ENCODE assay signal across 10 mouse cellular contexts in genomic region chr10:18527766-18528165, GRCm38 (mm10). TPM values are rescaled to one million over a fixed set of nuclear protein-coding genes. Genes with fewer than 3 reads are reported as not detected.
DNase-seq lines count a peak whose midpoint lies in the region; ATAC-seq and TF ChIP-seq lines count a peak whose summit lies in the region.
"Had no signal": no experiment of that assay in that cellular context is flagged by ENCODE, and none has a peak within 500 bp of the region (broad histone marks: within the 10 kb centered on the region; RNA-seq: fewer than 3 reads in every experiment).

No protein-coding gene starts in this region.

- H3K4me3 ChIP-seq in forebrain, embryonic 14.5 days (ENCODE audit: low read depth, low read length) = no peak overlapping the region
- no peak overlapping the region for H3K4me3 ChIP-seq in forebrain, embryonic 11.5 days (ENCODE audit: low read depth, low read length)
- no peak overlapping the region for H3K4me3 ChIP-seq in lung, embryonic 16.5 days (ENCODE audit: low read length)
- no peak overlapping the region for H3K4me3 ChIP-seq in lung, adult 2 months (replicated peaks; ENCODE audit: extremely low read depth, low read depth, low read length)
- H3K4me3 ChIP-seq: embryonic facial prominence, embryonic 12.5 days; neural tube, embryonic 12.5 days had no signal

- no peak overlapping the region for H3K4me2 ChIP-seq in forebrain, embryonic 14.5 days (ENCODE audit: low read length)
- H3K4me2 ChIP-seq in forebrain, embryonic 11.5 days (ENCODE audit: low read depth, low read length, severe bottlenecking) = no peak overlapping the region
- no peak overlapping the region for H3K4me2 ChIP-seq in lung, embryonic 16.5 days (ENCODE audit: low read depth, low read length)
- H3K4me2 ChIP-seq: embryonic facial prominence, embryonic 12.5 days; neural tube, embryonic 12.5 days had no signal

- peaks cover 32% of the 10 kb centered on the region for H3K36me3 ChIP-seq in forebrain, embryonic 14.5 days (ENCODE audit: control insufficient read depth, insufficient read depth, low read length)
- H3K36me3 ChIP-seq in forebrain, embryonic 11.5 days (ENCODE audit: control insufficient read depth, insufficient read depth, low read length) = peaks cover 7% of the 10 kb centered on the region
- peaks cover 7% of the 10 kb centered on the region for H3K36me3 ChIP-seq in lung, embryonic 16.5 days (ENCODE audit: control insufficient read depth, insufficient read depth, low read length)

- peaks cover 17% of the 10 kb centered on the region; the same call in 1 of the 2 replicates for H3K4me1 ChIP-seq in forebrain, embryonic 14.5 days (ENCODE audit: control insufficient read depth, insufficient read depth, low read length)
- no peaks in the 10 kb centered on the region for H3K4me1 ChIP-seq in forebrain, embryonic 11.5 days (replicated peaks; ENCODE audit: control insufficient read depth, insufficient read depth, low read length)
- peaks cover 8% of the 10 kb centered on the region for H3K4me1 ChIP-seq in lung, embryonic 16.5 days (replicated peaks; ENCODE audit: control insufficient read depth, insufficient read depth, low read length)
- H3K4me1 ChIP-seq in lung, adult 2 months (ENCODE audit: control insufficient read depth, insufficient read depth, low read length) = no peaks in the 10 kb centered on the region
- H3K4me1 ChIP-seq: neural tube, embryonic 12.5 days had no signal

- WGBS in forebrain, embryonic 14.5 days = 37% methylated on average over 7 of the region's 7 CpGs
- WGBS in forebrain, embryonic 11.5 days = 73% methylated on average over 7 of the region's 7 CpGs
- 57% methylated on average over 7 of the region's 7 CpGs for WGBS in lung, embryonic 16.5 days
- WGBS in lung, adult 2 months = 42% methylated on average over 7 of the region's 7 CpGs

- no peaks in the 10 kb centered on the region for H3K27me3 ChIP-seq in forebrain, embryonic 14.5 days (replicated peaks; ENCODE audit: control insufficient read depth, insufficient read depth, low read length)
- no peaks in the 10 kb centered on the region for H3K27me3 ChIP-seq in forebrain, embryonic 11.5 days (ENCODE audit: control insufficient read depth, insufficient read depth, low read length)
- H3K27me3 ChIP-seq in lung, embryonic 16.5 days (ENCODE audit: control insufficient read depth, insufficient read depth, low read depth, low read length) = no peaks in the 10 kb centered on the region
- H3K27me3 ChIP-seq: embryonic facial prominence, embryonic 12.5 days; neural tube, embryonic 12.5 days had no signal

- DNase-seq in forebrain, embryonic 14.5 days (ENCODE audit: low spot score) = peak; percentile 69
- DNase-seq in forebrain, embryonic 11.5 days (ENCODE audit: low spot score) = no peak
- DNase-seq in lung, adult 2 months = no peak
- peak; percentile 61 to 71 for DNase-seq in kidney, postnatal 25 days
- no peak for DNase-seq in right cerebral cortex, adult 2 months (ENCODE audit: low spot score in 2 of 2)
- no peak for DNase-seq in left cerebral cortex, adult 11 months (ENCODE audit: low spot score)
- DNase-seq in frontal cortex, postnatal 10 days (ENCODE audit: low spot score in 2 of 2) = no peak

- no peak overlapping the region for H3K9ac ChIP-seq in forebrain, embryonic 14.5 days (ENCODE audit: low read length)
- H3K9ac ChIP-seq in forebrain, embryonic 11.5 days (ENCODE audit: low read length) = no peak overlapping the region
- H3K9ac ChIP-seq in lung, embryonic 16.5 days (ENCODE audit: low read length) = no peak overlapping the region
- H3K9ac ChIP-seq: embryonic facial prominence, embryonic 12.5 days; neural tube, embryonic 12.5 days had no signal

- no peak for TF ChIP-seq CTCF in lung, adult 2 months (IDR thresholded peaks at IDR 0.05; ENCODE audit: insufficient read depth, low read length)

- TF ChIP-seq POLR2A in lung, adult 2 months (IDR thresholded peaks at IDR 0.05; ENCODE audit: borderline replicate concordance, extremely low read depth, low read depth, low read length) = no peak

- H3K9me3 ChIP-seq in forebrain, embryonic 14.5 days (replicated peaks; ENCODE audit: control insufficient read depth, low read length) = no peaks in the 10 kb centered on the region
- H3K9me3 ChIP-seq in forebrain, embryonic 11.5 days (ENCODE audit: control insufficient read depth, low read length) = no peaks in the 10 kb centered on the region
- H3K9me3 ChIP-seq in lung, embryonic 16.5 days (ENCODE audit: control insufficient read depth, low read length) = no peaks in the 10 kb centered on the region
- H3K9me3 ChIP-seq: embryonic facial prominence, embryonic 12.5 days; neural tube, embryonic 12.5 days had no signal

- no peak overlapping the region for H3K27ac ChIP-seq in forebrain, embryonic 14.5 days (ENCODE audit: low read depth, low read length)
- H3K27ac ChIP-seq in forebrain, embryonic 11.5 days (ENCODE audit: low read depth, low read length) = no peak overlapping the region
- no peak overlapping the region for H3K27ac ChIP-seq in lung, embryonic 16.5 days (ENCODE audit: low read length)
- H3K27ac ChIP-seq: embryonic facial prominence, embryonic 12.5 days; neural tube, embryonic 12.5 days had no signal

- peak; percentile 65 for ATAC-seq in forebrain, embryonic 14.5 days
- no peak for ATAC-seq in forebrain, embryonic 11.5 days (replicated peaks; ENCODE audit: low FRiP score)
- ATAC-seq in lung, embryonic 16.5 days (ENCODE audit: low read depth) = peak; percentile 64; the same call in 1 of the 2 replicates

RNA-seq across cellular contexts. Expression of gene Hebp2, which starts 18.1 kb away (rescaled TPM):
- 7.7 and 7.8 TPM in 2 replicates for polyA plus RNA-seq in forebrain, embryonic 14.5 days (2014; fragmentation: Nextera tagmentation; extraction: Ambion mirVana)
- 10.3 and 12.0 TPM in 2 replicates for polyA plus RNA-seq in forebrain, embryonic 11.5 days (2014; fragmentation: Nextera tagmentation; extraction: Ambion mirVana)
- 9.9 and 12.0 TPM in 2 replicates for polyA plus RNA-seq in lung, embryonic 16.5 days (2015; fragmentation: Nextera tagmentation; extraction: Ambion mirVana)
- 0.49 and 5.5 TPM in 2 replicates for polyA plus RNA-seq in lung, adult 2 months (2012; rRNA removed)

Comparison
In these comparisons a context has a peak if more than half of its experiments do, and no peak if none do; other contexts are left out.
1. DNase-seq: peak in forebrain, embryonic 14.5 days (single experiment) and kidney, postnatal 25 days (2 of 2); none in forebrain, embryonic 11.5 days (single experiment), lung, adult 2 months (single experiment), right cerebral cortex, adult 2 months (0 of 2), left cerebral cortex, adult 11 months (single experiment) and frontal cortex, postnatal 10 days (0 of 2).